Mouse (Mus musculus) c-Kit-positive CD71-positive TER-119-positive erythroid progenitor cells, embryonic 14.5 days (primary cell): ENCODE measurements around the gene Oxsm.

ENCODE experiments used
- DNase-seq: peaks from one replicate; pipeline ENCODE4 v3.0.0-alpha.2; 2013; ENCODE audit warnings: low spot score

Gene Oxsm

GRCm38 (mm10) chr14:16242193-16242815 lies 7.3 kb downstream of the Oxsm start:
- DNase-seq = no peak

GRCm38 (mm10) chr14:16236466-16236865 lies 13.1 kb downstream of the Oxsm start:
- DNase-seq = no peak

GRCm38 (mm10) chr14:16233515-16233914 lies 16.1 kb downstream of the Oxsm start:
- DNase-seq = no peak

- no peak for DNase-seq
These were observed 19.0 kb downstream of the Oxsm start for GRCm38 (mm10) chr14:16230581-16230980.

- DNase-seq = no peak
These were observed 20.2 kb downstream of the Oxsm start for GRCm38 (mm10) chr14:16229395-16229794.

GRCm38 (mm10) chr14:16219015-16219414 lies 30.6 kb downstream of the Oxsm start:
- DNase-seq = peak; percentile 21

GRCm38 (mm10) chr14:16207722-16208121 lies 41.9 kb downstream of the Oxsm start:
- DNase-seq = no peak

- DNase-seq = no peak
These were observed 47.9 kb downstream of the Oxsm start for GRCm38 (mm10) chr14:16201673-16202072.

- no peak for DNase-seq
These were observed 48.5 kb downstream of the Oxsm start for GRCm38 (mm10) chr14:16200969-16201638.

GRCm38 (mm10) chr14:16200220-16200912 lies 49.2 kb downstream of the Oxsm start:
- DNase-seq = no peak

- DNase-seq = no peak
These were observed 53.1 kb downstream of the Oxsm start for GRCm38 (mm10) chr14:16196518-16196917.

- no peak for DNase-seq
These were observed 54.1 kb downstream of the Oxsm start for GRCm38 (mm10) chr14:16195486-16195885.

GRCm38 (mm10) chr14:16194125-16194524 lies 55.5 kb downstream of the Oxsm start:
- DNase-seq = no peak

GRCm38 (mm10) chr14:16189142-16189541 lies 60.5 kb downstream of the Oxsm start:
- DNase-seq = no peak
